Mouse (Mus musculus): ENCODE results near the gene Tor1aip2. TPM values are rescaled to one million over a fixed set of nuclear protein-coding genes. Genes with fewer than 3 reads are reported as not detected.
"Not testable (repeated sequence)": the region's sequence is repeated elsewhere in the genome, so short reads cannot be mapped to it uniquely, and the experiment has no call there.

The Tor1aip2 gene
- polyA plus RNA-seq, 1 experiment from 2014 or later, result 58.1 TPM

DNA sequence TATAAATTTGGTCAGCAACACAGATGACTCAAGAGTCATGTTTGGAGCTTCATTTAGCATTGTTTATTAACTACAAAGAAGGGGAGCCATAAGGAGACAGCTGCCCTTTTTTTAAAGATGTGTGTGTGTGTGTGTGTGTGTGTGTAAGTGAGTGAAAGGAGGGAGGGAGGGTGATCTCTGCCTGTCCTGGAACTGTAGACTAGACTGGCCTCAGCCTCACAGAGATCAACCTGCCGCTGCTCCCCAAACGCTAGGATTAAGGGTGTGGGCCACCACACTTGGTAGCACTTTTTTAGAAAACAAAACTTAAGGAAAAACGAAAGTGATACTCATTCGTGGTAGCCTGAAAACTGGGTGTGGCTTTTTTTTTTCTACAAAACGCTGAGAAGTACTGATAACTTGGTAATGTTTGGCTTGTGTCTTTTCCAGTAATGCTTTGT, 2.0 kb downstream of the Tor1aip2 start:
- no peak overlapping the region for H3K4me2 ChIP-seq (ENCODE audit: low read length)
- H3K4me3 ChIP-seq (ENCODE audit: low read depth, low read length), result no peak overlapping the region
- no peaks in the 10 kb centered on the region for H3K9me3 ChIP-seq (replicated peaks; ENCODE audit: control insufficient read depth, low read length, poor library complexity, severe bottlenecking)
- WGBS, result 61% methylated on average over 5 of the region's 5 CpGs
- no peak overlapping the region for H3K9ac ChIP-seq (ENCODE audit: low read depth, low read length)
- no peak for ATAC-seq
- H3K36me3 ChIP-seq (ENCODE audit: control insufficient read depth, insufficient read depth, low read length), result peaks cover 8% of the 10 kb centered on the region; the same call in 1 of the 2 replicates
- no peaks in the 10 kb centered on the region for H3K27me3 ChIP-seq (ENCODE audit: control insufficient read depth, insufficient read depth, low read depth, low read length)
- H3K4me1 ChIP-seq (ENCODE audit: control insufficient read depth, insufficient read depth, low read length), result peaks cover 21% of the 10 kb centered on the region
- H3K27ac ChIP-seq (ENCODE audit: low read length), result no peak overlapping the region

- not testable (repeated sequence) for H3K4me2 ChIP-seq (ENCODE audit: low read length); H3K27me3 ChIP-seq (ENCODE audit: control insufficient read depth, insufficient read depth, low read depth, low read length); ATAC-seq; H3K9me3 ChIP-seq (replicated peaks; ENCODE audit: control insufficient read depth, low read length, poor library complexity, severe bottlenecking); H3K4me3 ChIP-seq (ENCODE audit: low read depth, low read length); H3K9ac ChIP-seq (ENCODE audit: low read depth, low read length); H3K27ac ChIP-seq (ENCODE audit: low read length); H3K36me3 ChIP-seq (ENCODE audit: control insufficient read depth, insufficient read depth, low read length)
- peaks cover 28% of the 10 kb centered on the region for H3K4me1 ChIP-seq (ENCODE audit: control insufficient read depth, insufficient read depth, low read length)
- 67% methylated on average over 7 of the region's 7 CpGs for WGBS
Observed at GRCm38 (mm10) chr1:156039989-156040388, 4.8 kb downstream of the Tor1aip2 start.

DNA sequence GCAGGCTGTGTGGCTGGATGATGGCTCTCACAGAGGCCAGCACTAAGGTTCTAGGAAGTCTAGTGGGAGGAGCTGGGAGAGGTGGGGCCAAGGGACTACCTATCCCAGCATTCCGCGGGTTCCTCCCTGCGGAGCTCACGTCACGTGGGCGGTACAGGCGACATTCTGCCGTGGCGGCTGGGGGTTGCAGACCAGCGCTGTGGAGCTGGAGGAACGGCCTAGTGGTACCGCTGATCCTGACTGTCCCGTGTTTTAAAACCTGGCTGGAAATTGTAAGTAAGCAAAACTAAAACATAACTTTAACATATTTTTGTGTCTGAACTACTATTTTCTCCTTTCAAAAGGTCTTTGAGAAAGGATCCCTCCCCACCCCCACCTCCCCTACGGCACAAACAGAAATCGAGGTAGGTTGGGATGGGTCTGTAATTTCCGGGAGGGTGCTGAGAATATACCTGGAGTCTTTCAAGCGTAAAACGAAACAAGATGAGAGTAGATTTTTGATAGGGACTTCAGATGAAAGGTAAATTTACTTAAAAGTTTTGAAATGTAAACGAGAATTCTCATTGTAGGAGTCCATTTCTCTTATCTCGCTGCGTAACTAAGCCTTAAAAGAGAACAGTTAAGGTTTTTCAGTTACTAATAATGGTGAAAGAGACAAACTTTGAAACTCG, 5.7 kb downstream of the Tor1aip2 start:
- peak; percentile 79 for ATAC-seq
- H3K4me1 ChIP-seq (ENCODE audit: control insufficient read depth, insufficient read depth, low read length), result peaks cover 28% of the 10 kb centered on the region
- H3K4me3 ChIP-seq (ENCODE audit: low read depth, low read length), result peak overlapping the region; percentile 64
- 2% methylated on average over 22 of the region's 22 CpGs for WGBS
- peak overlapping the region; percentile 42 for H3K9ac ChIP-seq (ENCODE audit: low read depth, low read length)
- no peaks in the 10 kb centered on the region for H3K27me3 ChIP-seq (ENCODE audit: control insufficient read depth, insufficient read depth, low read depth, low read length)
- H3K27ac ChIP-seq (ENCODE audit: low read length), result no peak overlapping the region
- H3K9me3 ChIP-seq (replicated peaks; ENCODE audit: control insufficient read depth, low read length, poor library complexity, severe bottlenecking), result no peaks in the 10 kb centered on the region
- H3K36me3 ChIP-seq (ENCODE audit: control insufficient read depth, insufficient read depth, low read length), result no peaks in the 10 kb centered on the region
- H3K4me2 ChIP-seq (ENCODE audit: low read length), result peak overlapping the region; percentile 57

DNA sequence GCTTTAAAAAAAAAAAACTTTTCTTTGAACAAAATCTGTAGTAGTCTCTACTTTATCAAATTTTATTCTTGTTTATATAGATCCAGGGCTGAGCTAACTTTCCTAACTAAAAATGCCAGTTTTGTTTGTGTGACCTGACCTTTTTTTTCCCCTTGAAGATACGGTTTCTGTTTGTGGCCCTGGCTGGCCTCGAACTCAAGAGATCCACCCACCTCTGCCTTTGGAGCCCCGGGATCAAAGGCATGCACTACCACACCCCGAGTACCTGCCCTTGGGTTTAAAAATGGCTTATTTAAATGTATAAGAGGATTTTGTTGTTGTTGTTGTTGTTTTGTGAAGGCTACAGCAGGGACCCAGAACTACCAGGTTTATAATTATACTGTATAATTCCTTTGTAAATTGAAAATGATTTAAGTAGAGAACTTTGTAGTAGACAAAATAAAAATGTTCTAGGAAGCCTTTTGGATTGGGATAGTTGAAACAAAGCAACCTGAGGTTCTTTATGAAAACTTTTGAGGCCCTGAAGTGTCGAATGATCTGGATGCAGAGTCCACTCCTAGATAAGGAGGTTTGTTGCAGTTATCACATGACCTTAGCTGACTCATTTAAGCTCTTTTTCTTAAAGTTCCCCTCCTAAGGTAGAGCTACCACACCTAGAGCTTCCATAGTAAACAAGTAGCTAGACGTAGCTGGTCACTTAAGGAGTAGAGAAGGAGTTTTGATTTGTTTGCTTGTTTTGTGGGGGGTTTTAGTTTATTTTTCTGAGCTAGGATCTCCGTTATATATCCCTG, 6.4 kb downstream of the Tor1aip2 start:
- ATAC-seq, result no peak
- Histone ChIP-seq H3K4me2 (ENCODE audit: low read length) (peak overlapping the region; percentile 64), H3K4me1 (ENCODE audit: control insufficient read depth, insufficient read depth, low read length) (peaks cover 28% of the 10 kb centered on the region), H3K36me3 (ENCODE audit: control insufficient read depth, insufficient read depth, low read length) (no peaks in the 10 kb centered on the region), H3K4me3 (ENCODE audit: low read depth, low read length) (peak overlapping the region; percentile 21), H3K9ac (ENCODE audit: low read depth, low read length) (no peak overlapping the region), H3K27ac (ENCODE audit: low read length) (no peak overlapping the region), H3K9me3 (replicated peaks; ENCODE audit: control insufficient read depth, low read length, poor library complexity, severe bottlenecking) (no peaks in the 10 kb centered on the region), H3K27me3 (ENCODE audit: control insufficient read depth, insufficient read depth, low read depth, low read length) (no peaks in the 10 kb centered on the region)
- 53% methylated on average over 7 of the region's 7 CpGs for WGBS

DNA sequence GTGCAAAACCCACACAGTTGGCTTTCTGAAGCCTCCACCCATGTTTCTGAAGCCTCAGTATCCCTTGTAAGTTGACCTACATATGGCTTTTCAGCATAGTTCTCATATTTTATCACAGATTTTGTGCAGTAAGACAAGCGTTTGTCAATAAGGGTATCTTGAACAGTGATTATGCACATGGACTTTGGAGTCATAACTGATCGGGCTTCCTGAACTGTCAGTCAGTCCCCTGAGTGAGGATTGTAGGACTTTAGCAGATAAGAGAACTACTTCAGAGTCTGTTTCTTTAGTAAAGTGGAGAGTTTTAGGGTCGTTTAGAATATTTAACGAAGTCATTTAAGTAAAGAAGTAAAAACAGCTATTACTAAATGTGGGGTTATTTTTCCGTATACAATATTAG, 7.3 kb downstream of the Tor1aip2 start:
- ATAC-seq, result no peak
- H3K4me3 ChIP-seq (ENCODE audit: low read depth, low read length), result no peak overlapping the region
- H3K9ac ChIP-seq (ENCODE audit: low read depth, low read length), result no peak overlapping the region
- no peak overlapping the region for H3K27ac ChIP-seq (ENCODE audit: low read length)
- WGBS, result 87% methylated on average over 5 of the region's 5 CpGs
- H3K4me1 ChIP-seq (ENCODE audit: control insufficient read depth, insufficient read depth, low read length), result peaks cover 25% of the 10 kb centered on the region
- no peaks in the 10 kb centered on the region for H3K9me3 ChIP-seq (replicated peaks; ENCODE audit: control insufficient read depth, low read length, poor library complexity, severe bottlenecking)
- no peaks in the 10 kb centered on the region for H3K36me3 ChIP-seq (ENCODE audit: control insufficient read depth, insufficient read depth, low read length)
- no peak overlapping the region; the same call in 1 of the 2 replicates for H3K4me2 ChIP-seq (ENCODE audit: low read length)
- no peaks in the 10 kb centered on the region for H3K27me3 ChIP-seq (ENCODE audit: control insufficient read depth, insufficient read depth, low read depth, low read length)

DNA sequence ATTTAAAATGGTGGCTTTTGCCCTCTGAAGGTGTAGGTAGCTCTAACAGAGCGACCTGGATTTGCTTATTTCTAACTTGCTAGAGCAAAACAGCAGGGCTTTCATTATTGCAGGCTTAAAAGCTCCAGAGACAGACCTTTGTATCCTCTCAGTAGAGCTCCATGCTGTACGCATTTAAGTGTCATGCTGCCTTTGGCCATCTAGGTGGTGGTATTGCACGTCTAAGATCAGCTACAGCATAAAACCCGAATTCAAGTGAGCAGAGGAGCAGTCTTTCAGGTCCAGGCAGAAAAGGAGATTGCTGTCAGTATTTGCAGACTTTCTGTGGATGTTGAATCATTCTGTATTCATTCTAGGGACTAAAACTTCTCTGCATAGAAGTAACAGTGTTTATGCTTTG, 7.8 kb downstream of the Tor1aip2 start:
- no peak for ATAC-seq

GRCm38 (mm10) chr1:156044211-156044611, 9.0 kb downstream of the Tor1aip2 start:
- no peak for ATAC-seq
- no peak overlapping the region for H3K27ac ChIP-seq (ENCODE audit: low read length)
- H3K36me3 ChIP-seq (ENCODE audit: control insufficient read depth, insufficient read depth, low read length), result no peaks in the 10 kb centered on the region
- H3K9ac ChIP-seq (ENCODE audit: low read depth, low read length), result no peak overlapping the region
- H3K4me3 ChIP-seq (ENCODE audit: low read depth, low read length), result no peak overlapping the region
- no peaks in the 10 kb centered on the region for H3K27me3 ChIP-seq (ENCODE audit: control insufficient read depth, insufficient read depth, low read depth, low read length)
- H3K4me1 ChIP-seq (ENCODE audit: control insufficient read depth, insufficient read depth, low read length), result peaks cover 25% of the 10 kb centered on the region
- no peaks in the 10 kb centered on the region for H3K9me3 ChIP-seq (replicated peaks; ENCODE audit: control insufficient read depth, low read length, poor library complexity, severe bottlenecking)
- no peak overlapping the region for H3K4me2 ChIP-seq (ENCODE audit: low read length)
- 92% methylated on average over 5 of the region's 5 CpGs for WGBS

More for the DNA sequence above, 7.8 kb downstream of the Tor1aip2 start:
- WGBS, result 15% methylated on average over 4 of the region's 4 CpGs
- Histone ChIP-seq H3K4me1 (ENCODE audit: control insufficient read depth, insufficient read depth, low read length) (peaks cover 25% of the 10 kb centered on the region), H3K27me3 (ENCODE audit: control insufficient read depth, insufficient read depth, low read depth, low read length) (no peaks in the 10 kb centered on the region), H3K27ac (ENCODE audit: low read length) (no peak overlapping the region), H3K9me3 (replicated peaks; ENCODE audit: control insufficient read depth, low read length, poor library complexity, severe bottlenecking) (no peaks in the 10 kb centered on the region), H3K4me3 (ENCODE audit: low read depth, low read length) (no peak overlapping the region), H3K9ac (ENCODE audit: low read depth, low read length) (no peak overlapping the region), H3K4me2 (ENCODE audit: low read length) (no peak overlapping the region), H3K36me3 (ENCODE audit: control insufficient read depth, insufficient read depth, low read length) (no peaks in the 10 kb centered on the region)

DNA sequence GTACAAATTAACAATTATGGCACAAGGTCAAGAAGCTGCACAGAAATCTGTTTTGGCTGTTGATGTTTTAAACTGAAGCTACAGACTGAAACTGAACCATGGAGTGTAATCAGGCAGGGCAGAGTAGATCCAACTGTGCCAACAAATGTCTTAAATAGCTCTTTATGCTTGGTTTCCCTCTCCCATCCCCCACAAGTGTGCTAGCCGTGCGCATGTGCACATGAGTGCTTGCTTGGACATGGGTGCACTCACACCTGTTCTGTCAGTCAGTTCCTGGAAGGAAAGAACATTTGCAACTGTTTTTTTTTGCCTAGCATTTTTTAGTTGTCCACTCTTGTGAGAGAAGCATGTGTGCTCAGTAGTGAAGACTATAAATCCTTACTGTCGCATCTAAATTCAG, 11.5 kb downstream of the Tor1aip2 start:
- H3K4me3 ChIP-seq (ENCODE audit: low read depth, low read length), result no peak overlapping the region
- H3K4me2 ChIP-seq (ENCODE audit: low read length), result no peak overlapping the region
- H3K27ac ChIP-seq (ENCODE audit: low read length), result no peak overlapping the region
- H3K9ac ChIP-seq (ENCODE audit: low read depth, low read length), result no peak overlapping the region
- H3K27me3 ChIP-seq (ENCODE audit: control insufficient read depth, insufficient read depth, low read depth, low read length), result no peaks in the 10 kb centered on the region
- WGBS, result 75% methylated on average over 3 of the region's 3 CpGs
- H3K36me3 ChIP-seq (ENCODE audit: control insufficient read depth, insufficient read depth, low read length), result peaks cover 5% of the 10 kb centered on the region
- no peaks in the 10 kb centered on the region for H3K9me3 ChIP-seq (replicated peaks; ENCODE audit: control insufficient read depth, low read length, poor library complexity, severe bottlenecking)
- H3K4me1 ChIP-seq (ENCODE audit: control insufficient read depth, insufficient read depth, low read length), result peaks cover 20% of the 10 kb centered on the region
- ATAC-seq, result no peak

- no peaks in the 10 kb centered on the region for H3K9me3 ChIP-seq (replicated peaks; ENCODE audit: control insufficient read depth, low read length, poor library complexity, severe bottlenecking)
- WGBS, result 89% methylated on average over 2 of the region's 2 CpGs
- no peak overlapping the region for H3K4me3 ChIP-seq (ENCODE audit: low read depth, low read length)
- H3K36me3 ChIP-seq (ENCODE audit: control insufficient read depth, insufficient read depth, low read length), result peaks cover 3% of the 10 kb centered on the region
- H3K27ac ChIP-seq (ENCODE audit: low read length), result no peak overlapping the region
- no peaks in the 10 kb centered on the region for H3K27me3 ChIP-seq (ENCODE audit: control insufficient read depth, insufficient read depth, low read depth, low read length)
- H3K9ac ChIP-seq (ENCODE audit: low read depth, low read length), result no peak overlapping the region
- H3K4me2 ChIP-seq (ENCODE audit: low read length), result no peak overlapping the region
- ATAC-seq, result no peak
- H3K4me1 ChIP-seq (ENCODE audit: control insufficient read depth, insufficient read depth, low read length), result no peaks in the 10 kb centered on the region
Observed at GRCm38 (mm10) chr1:156058207-156058606, 23.0 kb downstream of the Tor1aip2 start.

Measured in midbrain, embryonic 16.5 days (tissue).